Mouse (Mus musculus): ENCODE results near the gene Gm10053. TPM values are rescaled to one million over a fixed set of nuclear protein-coding genes. Genes with fewer than 3 reads are reported as not detected.
A peak's percentile ranks its signal among the peaks of the same experiment; 100 is the strongest.

Gm10053 gene
- polyA plus RNA-seq, 1 experiment from 2014 or later = 313 TPM

DNA sequence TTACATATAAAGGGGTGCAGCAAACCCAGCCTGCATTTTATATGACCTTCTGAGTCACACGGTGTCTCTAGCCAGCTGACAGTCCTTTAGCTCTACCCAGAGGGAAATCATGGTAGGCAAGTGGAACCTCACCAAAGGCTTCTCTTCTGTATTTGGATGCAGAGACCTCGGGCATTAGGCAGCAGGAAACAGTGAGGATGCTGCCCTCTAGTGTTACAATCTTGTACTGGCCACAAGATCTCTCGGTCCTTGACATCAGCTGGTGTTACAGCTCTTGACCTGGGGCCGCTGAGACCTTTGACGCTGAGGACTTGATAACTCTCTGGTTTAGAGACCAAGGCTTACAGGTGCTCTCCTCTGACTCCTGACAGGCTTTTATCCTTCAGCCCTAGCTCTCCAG, 10.0 kb downstream of the Gm10053 start:
- 18% methylated on average over 5 of the region's 5 CpGs for WGBS
- peaks cover 23% of the 10 kb centered on the region for H3K27me3 ChIP-seq (ENCODE audit: poor library complexity, severe bottlenecking)

GRCm38 (mm10) chr19:24886888-24887287, 11.4 kb downstream of the Gm10053 start:
- DNase-seq (ENCODE audit: extremely low spot score, low spot score) = no peak
- no peak overlapping the region for H3K4me3 ChIP-seq
- no peaks in the 10 kb centered on the region for H3K4me1 ChIP-seq
- peaks cover 23% of the 10 kb centered on the region for H3K27me3 ChIP-seq (ENCODE audit: poor library complexity, severe bottlenecking)
- 90% methylated on average over 3 of the region's 3 CpGs for WGBS
- H3K9me3 ChIP-seq = no peaks in the 10 kb centered on the region
- H3K27ac ChIP-seq = no peak overlapping the region
- H3K36me3 ChIP-seq (replicated peaks) = no peaks in the 10 kb centered on the region

More for the DNA sequence above, 10.0 kb downstream of the Gm10053 start:
- no peaks in the 10 kb centered on the region for H3K9me3 ChIP-seq
- H3K36me3 ChIP-seq (replicated peaks) = no peaks in the 10 kb centered on the region
- H3K27ac ChIP-seq = no peak overlapping the region
- DNase-seq (ENCODE audit: extremely low spot score, low spot score) = peak; percentile 50
- H3K4me1 ChIP-seq = peaks cover 6% of the 10 kb centered on the region; the same call in 1 of the 2 replicates
- H3K4me3 ChIP-seq = no peak overlapping the region

GRCm38 (mm10) chr19:24896536-24896935, 21.1 kb downstream of the Gm10053 start:
- no peaks in the 10 kb centered on the region for H3K36me3 ChIP-seq (replicated peaks)
- DNase-seq (ENCODE audit: extremely low spot score, low spot score) = peak; percentile 18
- 24% methylated on average over 4 of the region's 4 CpGs for WGBS

GRCm38 (mm10) chr19:24897006-24897895, 21.8 kb downstream of the Gm10053 start:
- H3K27me3 ChIP-seq (ENCODE audit: poor library complexity, severe bottlenecking) = peaks cover 86% of the 10 kb centered on the region
- no peak overlapping the region for H3K27ac ChIP-seq
- 2% methylated on average over 57 of the region's 57 CpGs for WGBS
- H3K4me3 ChIP-seq = peak overlapping the region; percentile 33
- peaks cover 36% of the 10 kb centered on the region for H3K4me1 ChIP-seq
- H3K36me3 ChIP-seq (replicated peaks) = no peaks in the 10 kb centered on the region
- DNase-seq (ENCODE audit: extremely low spot score, low spot score) = peak; percentile 45
- H3K9me3 ChIP-seq = no peaks in the 10 kb centered on the region

More at GRCm38 (mm10) chr19:24896536-24896935, 21.1 kb downstream of the Gm10053 start:
- H3K4me1 ChIP-seq = peaks cover 31% of the 10 kb centered on the region
- H3K4me3 ChIP-seq = no peak overlapping the region
- peaks cover 79% of the 10 kb centered on the region for H3K27me3 ChIP-seq (ENCODE audit: poor library complexity, severe bottlenecking)
- no peak overlapping the region for H3K27ac ChIP-seq
- H3K9me3 ChIP-seq = no peaks in the 10 kb centered on the region

GRCm38 (mm10) chr19:24897896-24898736, 22.6 kb downstream of the Gm10053 start:
- DNase-seq (ENCODE audit: extremely low spot score, low spot score) = peak; percentile 37
- H3K4me1 ChIP-seq = peaks cover 38% of the 10 kb centered on the region
- H3K27me3 ChIP-seq (ENCODE audit: poor library complexity, severe bottlenecking) = peaks cover 94% of the 10 kb centered on the region
- H3K27ac ChIP-seq = no peak overlapping the region
- peak overlapping the region; percentile 33 for H3K4me3 ChIP-seq
- WGBS = under 1% methylated on average over 18 of the region's 20 CpGs
- no peaks in the 10 kb centered on the region for H3K36me3 ChIP-seq (replicated peaks)
- no peaks in the 10 kb centered on the region for H3K9me3 ChIP-seq

DNA sequence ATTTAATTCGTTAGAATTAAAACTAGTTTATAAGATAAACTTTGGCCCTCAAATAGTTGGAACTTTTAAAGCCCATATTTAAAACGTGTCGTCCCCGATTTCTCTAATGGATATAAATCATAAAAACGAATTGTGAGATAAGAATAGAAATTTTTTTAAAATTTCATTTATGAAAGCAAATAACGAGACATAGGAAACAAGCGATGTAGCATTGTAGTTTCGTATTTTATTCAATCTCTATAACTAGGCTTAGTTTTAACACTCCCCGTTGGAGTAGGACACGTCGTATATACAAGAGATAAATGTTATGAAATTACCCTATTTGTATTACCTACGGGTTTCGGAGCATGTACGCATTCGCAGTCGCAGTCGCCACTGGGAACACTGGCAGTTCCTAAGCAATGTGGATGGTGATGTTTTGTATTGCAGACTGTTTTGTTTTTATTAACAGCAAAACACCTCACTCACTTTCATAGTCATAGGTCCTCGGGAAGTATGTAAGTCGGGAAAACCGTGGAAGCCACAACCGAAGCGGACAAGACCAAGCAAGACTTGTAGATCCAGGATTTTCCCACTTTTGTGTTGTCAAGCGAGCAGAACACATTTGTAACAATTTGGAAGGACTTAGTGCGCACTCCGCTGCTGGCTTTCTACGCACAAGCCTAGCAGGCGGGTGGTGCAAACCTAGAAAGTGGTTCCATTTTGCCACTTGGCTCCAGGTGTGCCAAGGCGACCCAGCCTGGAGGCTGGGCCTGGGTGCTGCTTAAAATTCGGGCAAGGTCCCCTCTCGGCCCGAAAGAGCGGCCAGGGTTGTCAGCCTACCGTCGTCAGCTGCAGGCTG, 23.5 kb downstream of the Gm10053 start:
- no peaks in the 10 kb centered on the region for H3K36me3 ChIP-seq (replicated peaks)
- DNase-seq (ENCODE audit: extremely low spot score, low spot score) = peak; percentile 34

GRCm38 (mm10) chr19:24899578-24900544, 24.4 kb downstream of the Gm10053 start:
- under 1% methylated on average over 84 of the region's 84 CpGs for WGBS
- peak overlapping the region; percentile 58 for H3K4me3 ChIP-seq
- H3K36me3 ChIP-seq (replicated peaks) = no peaks in the 10 kb centered on the region
- H3K9me3 ChIP-seq = no peaks in the 10 kb centered on the region
- DNase-seq (ENCODE audit: extremely low spot score, low spot score) = peak; percentile 68
- peaks cover 38% of the 10 kb centered on the region for H3K4me1 ChIP-seq
- no peak overlapping the region for H3K27ac ChIP-seq
- H3K27me3 ChIP-seq (ENCODE audit: poor library complexity, severe bottlenecking) = peaks cover 100% of the 10 kb centered on the region

More for the DNA sequence above, 23.5 kb downstream of the Gm10053 start:
- no peaks in the 10 kb centered on the region for H3K9me3 ChIP-seq
- H3K4me1 ChIP-seq = peaks cover 38% of the 10 kb centered on the region
- peaks cover 96% of the 10 kb centered on the region for H3K27me3 ChIP-seq (ENCODE audit: poor library complexity, severe bottlenecking)
- 2% methylated on average over 34 of the region's 34 CpGs for WGBS
- no peak overlapping the region for H3K27ac ChIP-seq
- H3K4me3 ChIP-seq = peak overlapping the region; percentile 58

DNA sequence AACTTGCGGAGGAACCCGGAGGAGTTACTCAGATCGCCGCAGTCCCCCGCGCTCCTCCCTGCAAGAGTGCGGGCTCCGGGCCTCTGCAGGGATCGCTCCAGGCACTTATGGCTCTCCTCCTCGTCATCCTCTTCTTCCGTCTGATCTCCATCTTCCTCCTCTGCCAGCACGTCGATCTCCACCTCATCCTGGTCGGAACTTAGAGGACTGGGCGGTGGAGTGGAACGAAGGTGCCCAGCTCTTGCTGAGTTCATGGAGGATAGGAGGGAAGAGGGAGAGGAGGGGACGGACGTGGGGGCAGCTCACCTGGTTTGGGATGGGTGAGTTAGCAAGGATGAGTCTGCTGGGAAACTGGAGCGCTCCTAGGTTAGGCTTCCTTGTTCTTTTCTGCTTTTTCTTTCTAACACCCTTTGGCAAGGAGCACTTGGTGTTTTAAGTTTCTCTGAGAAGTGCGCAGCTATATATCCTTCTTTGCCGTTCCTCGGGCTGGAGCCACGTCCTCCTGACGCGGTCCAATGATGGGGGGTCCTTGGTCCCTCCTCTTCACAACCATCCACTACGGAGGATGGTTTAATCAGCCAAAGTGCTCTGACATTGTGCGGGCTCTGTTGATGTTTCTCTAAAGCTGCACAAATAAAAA, 25.2 kb downstream of the Gm10053 start, which contains the start of gene Foxd4:
Gene Foxd4 (minus strand): TSS at position 617 of the 640 bp plus-strand sequence.
- under 1% methylated on average over 27 of the region's 27 CpGs for WGBS
- peak within 1 kb of the TSS; percentile 58 for H3K4me3 ChIP-seq

GRCm38 (mm10) chr19:24901666-24902065, 26.2 kb downstream of the Gm10053 start:
- no peak for DNase-seq (ENCODE audit: extremely low spot score, low spot score)
- H3K4me3 ChIP-seq = no peak overlapping the region
- H3K27me3 ChIP-seq (ENCODE audit: poor library complexity, severe bottlenecking) = peaks cover 93% of the 10 kb centered on the region
- H3K9me3 ChIP-seq = no peaks in the 10 kb centered on the region
- no peaks in the 10 kb centered on the region for H3K36me3 ChIP-seq (replicated peaks)
- H3K4me1 ChIP-seq = peaks cover 38% of the 10 kb centered on the region
- WGBS = 8% methylated on average over 3 of the region's 3 CpGs
- no peak overlapping the region for H3K27ac ChIP-seq

More for the DNA sequence above, 25.2 kb downstream of the Gm10053 start, which contains the start of gene Foxd4:
- no peak for DNase-seq (ENCODE audit: extremely low spot score, low spot score)
- peaks cover 100% of the 10 kb centered on the region for H3K27me3 ChIP-seq (ENCODE audit: poor library complexity, severe bottlenecking)
- no peak within 1 kb of the TSS for H3K27ac ChIP-seq
- H3K9me3 ChIP-seq = no peaks in the 10 kb centered on the region
- no peaks in the 10 kb centered on the region for H3K36me3 ChIP-seq (replicated peaks)
- H3K4me1 ChIP-seq = peaks cover 38% of the 10 kb centered on the region

DNA sequence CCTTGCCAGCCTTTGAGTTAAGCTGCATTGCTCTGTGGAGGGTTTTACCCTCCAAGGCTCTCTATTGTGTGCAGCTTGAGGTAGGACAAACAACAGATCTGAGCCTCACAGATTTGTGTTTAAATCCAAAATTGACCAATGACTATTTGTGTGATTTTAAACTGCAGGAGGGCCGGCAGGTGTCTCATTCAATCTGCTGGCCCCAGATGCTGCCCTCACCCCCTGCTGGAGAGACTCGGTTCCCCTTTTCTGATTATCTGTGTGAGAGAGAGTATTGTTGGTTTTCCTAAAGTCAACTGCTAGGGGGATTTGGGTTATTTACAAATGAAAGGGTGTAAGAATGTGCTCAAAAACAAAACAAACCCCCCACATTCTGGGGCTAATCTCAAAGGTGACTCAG, 26.8 kb downstream of the Gm10053 start:
- H3K4me3 ChIP-seq = no peak overlapping the region
- no peaks in the 10 kb centered on the region for H3K36me3 ChIP-seq (replicated peaks)
- peaks cover 33% of the 10 kb centered on the region for H3K4me1 ChIP-seq
- no peaks in the 10 kb centered on the region for H3K9me3 ChIP-seq
- DNase-seq (ENCODE audit: extremely low spot score, low spot score) = no peak
- WGBS = 0% methylated on average over 2 of the region's 2 CpGs
- no peak overlapping the region for H3K27ac ChIP-seq
- peaks cover 87% of the 10 kb centered on the region for H3K27me3 ChIP-seq (ENCODE audit: poor library complexity, severe bottlenecking)

- H3K27me3 ChIP-seq (ENCODE audit: poor library complexity, severe bottlenecking) = peaks cover 81% of the 10 kb centered on the region
- peaks cover 27% of the 10 kb centered on the region for H3K4me1 ChIP-seq
- WGBS = 44% methylated on average over 2 of the region's 2 CpGs
These were observed 27.3 kb downstream of the Gm10053 start for GRCm38 (mm10) chr19:24902821-24903220.

More at GRCm38 (mm10) chr19:24902821-24903220, 27.3 kb downstream of the Gm10053 start:
- Histone ChIP-seq H3K36me3 (replicated peaks) (no peaks in the 10 kb centered on the region), H3K27ac (no peak overlapping the region), H3K4me3 (no peak overlapping the region), H3K9me3 (no peaks in the 10 kb centered on the region)
- DNase-seq (ENCODE audit: extremely low spot score, low spot score) = no peak

Measured in forebrain, embryonic 10.5 days (tissue).